Mouse (Mus musculus) forebrain, embryonic 12.5 days (tissue): ENCODE data around the gene Mast3. TPM values are rescaled to one million over a fixed set of nuclear protein-coding genes. Genes with fewer than 3 reads are reported as not detected.

Experiments used
- ATAC-seq: fragments of 200-750 bp; cut with Nextera tagmentation; 2 replicates; pipeline ENCODE4 v1.8.0; 2017; ENCODE audit warnings: moderate TSS enrichment; ENCODE audit not compliant: low FRiP score
- H3K27ac ChIP-seq: fragments of 300-500 bp; sonication (generic); 2 replicates; pipeline ENCODE4 v1.5.1; 2016; ENCODE audit warnings: mild to moderate bottlenecking
- H3K27me3 ChIP-seq: fragments of 300-500 bp; sonication (generic); 2 replicates; pipeline ENCODE4 v1.6.1; 2016; ENCODE audit warnings: mild to moderate bottlenecking
- H3K36me3 ChIP-seq: fragments of 300-500 bp; sonication (generic); replicated peaks from 2 replicates; pipeline ENCODE4 v1.6.1; 2016; ENCODE audit warnings: mild to moderate bottlenecking
- H3K4me1 ChIP-seq: fragments of 300-500 bp; sonication (generic); 2 replicates; pipeline ENCODE4 v1.6.1; 2016
- H3K4me2 ChIP-seq: fragments of 300-500 bp; sonication (generic); 2 replicates; pipeline ENCODE4 v1.6.1; 2016; ENCODE audit warnings: mild to moderate bottlenecking, moderate library complexity
- H3K4me3 ChIP-seq: fragments of 300-500 bp; sonication (generic); replicated peaks from 2 replicates; pipeline ENCODE4 v1.5.1; 2016; ENCODE audit warnings: mild to moderate bottlenecking
- H3K9ac ChIP-seq: fragments of 300-500 bp; sonication (generic); 2 replicates; pipeline ENCODE4 v1.6.1; 2016; ENCODE audit warnings: mild to moderate bottlenecking
- H3K9me3 ChIP-seq: fragments of 300-500 bp; sonication (generic); 2 replicates; pipeline ENCODE4 v1.6.1; 2016
- WGBS: fragments of 180-500 bp; shearing (Covaris S2); methylation state at CpG from one replicate; pipeline ENCODE4 v1.1.7; 2016; 5-methylcytosine and 5-hydroxymethylcytosine counted together
- polyA plus RNA-seq: library from polyadenylated mRNA; unstranded; fragments of >200 nt; fragmentation: Nextera tagmentation; extraction: Ambion mirVana; gene quantifications from 2 replicates; pipeline ENCODE4 v1.2.1, GENCODE M21; 2016

The Mast3 gene
- polyA plus RNA-seq, 1 experiment from 2014 or later, result 14.5 TPM

GRCm38 (mm10) chr8:70753151-70753550 is 51.7 kb downstream of the Mast3 start:
- Histone ChIP-seq H3K9ac (no peak overlapping the region), H3K4me3 (0 out of 2 replicates have a peak overlapping the region, but pooled peaks have one; percentile 8), H3K27me3 (peaks cover 22% of the 10 kb centered on the region), H3K4me2 (no peak overlapping the region), H3K9me3 (no peaks in the 10 kb centered on the region), H3K4me1 (peaks cover 24% of the 10 kb centered on the region), H3K27ac (peak overlapping the region; percentile 19; the same call in 1 of the 2 replicates), H3K36me3 (peaks cover 19% of the 10 kb centered on the region)
- 40% methylated on average over 21 of the region's 21 CpGs for WGBS
- no peak for ATAC-seq

GRCm38 (mm10) chr8:70752000-70752764 is 52.7 kb downstream of the Mast3 start:
- peaks cover 32% of the 10 kb centered on the region for H3K27me3 ChIP-seq
- 45% methylated on average over 11 of the region's 11 CpGs for WGBS
- no peaks in the 10 kb centered on the region for H3K9me3 ChIP-seq
- no peak overlapping the region for H3K4me3 ChIP-seq
- no peak for ATAC-seq
- peaks cover 19% of the 10 kb centered on the region for H3K4me1 ChIP-seq
- no peak overlapping the region for H3K4me2 ChIP-seq
- H3K36me3 ChIP-seq, result peaks cover 9% of the 10 kb centered on the region
- no peak overlapping the region for H3K27ac ChIP-seq
- H3K9ac ChIP-seq, result no peak overlapping the region

- Histone ChIP-seq H3K4me1 (peaks cover 9% of the 10 kb centered on the region), H3K27ac (no peak overlapping the region), H3K9me3 (no peaks in the 10 kb centered on the region), H3K4me3 (no peak overlapping the region), H3K4me2 (no peak overlapping the region), H3K9ac (no peak overlapping the region), H3K36me3 (no peaks in the 10 kb centered on the region), H3K27me3 (peaks cover 52% of the 10 kb centered on the region)
- ATAC-seq, result no peak
- 86% methylated on average over 13 of the region's 13 CpGs for WGBS
These were observed 54.6 kb downstream of the Mast3 start for GRCm38 (mm10) chr8:70750128-70750680.

GRCm38 (mm10) chr8:70749097-70749674 is 55.7 kb downstream of the Mast3 start:
- 83% methylated on average over 19 of the region's 19 CpGs for WGBS
- Histone ChIP-seq H3K9ac (no peak overlapping the region), H3K4me1 (peaks cover 8% of the 10 kb centered on the region), H3K27ac (no peak overlapping the region), H3K27me3 (peaks cover 62% of the 10 kb centered on the region), H3K36me3 (no peaks in the 10 kb centered on the region), H3K4me2 (no peak overlapping the region), H3K4me3 (no peak overlapping the region), H3K9me3 (no peaks in the 10 kb centered on the region)
- no peak for ATAC-seq

- no peak overlapping the region for H3K4me2 ChIP-seq
- H3K4me3 ChIP-seq, result no peak overlapping the region
- H3K9me3 ChIP-seq, result no peaks in the 10 kb centered on the region
- H3K27me3 ChIP-seq, result peaks cover 69% of the 10 kb centered on the region
- no peak for ATAC-seq
- no peaks in the 10 kb centered on the region for H3K36me3 ChIP-seq
- H3K4me1 ChIP-seq, result peaks cover 14% of the 10 kb centered on the region
- no peak overlapping the region for H3K27ac ChIP-seq
- no peak overlapping the region for H3K9ac ChIP-seq
- 88% methylated on average over 23 of the region's 23 CpGs for WGBS
These were observed 56.4 kb downstream of the Mast3 start for GRCm38 (mm10) chr8:70748246-70749096.

GRCm38 (mm10) chr8:70747211-70747890 is 57.5 kb downstream of the Mast3 start:
- H3K9ac ChIP-seq, result no peak overlapping the region
- 91% methylated on average over 18 of the region's 18 CpGs for WGBS
- no peaks in the 10 kb centered on the region for H3K9me3 ChIP-seq
- H3K27me3 ChIP-seq, result peaks cover 80% of the 10 kb centered on the region
- H3K4me2 ChIP-seq, result no peak overlapping the region
- H3K27ac ChIP-seq, result no peak overlapping the region
- ATAC-seq, result no peak
- H3K36me3 ChIP-seq, result no peaks in the 10 kb centered on the region
- H3K4me1 ChIP-seq, result peaks cover 18% of the 10 kb centered on the region
- no peak overlapping the region for H3K4me3 ChIP-seq

GRCm38 (mm10) chr8:70746676-70747075 is 58.2 kb downstream of the Mast3 start:
- H3K9me3 ChIP-seq, result no peaks in the 10 kb centered on the region
- H3K4me1 ChIP-seq, result peaks cover 18% of the 10 kb centered on the region
- no peak for ATAC-seq
- 77% methylated on average over 9 of the region's 9 CpGs for WGBS
- H3K27ac ChIP-seq, result no peak overlapping the region
- no peak overlapping the region for H3K4me2 ChIP-seq
- H3K27me3 ChIP-seq, result peaks cover 87% of the 10 kb centered on the region
- H3K9ac ChIP-seq, result no peak overlapping the region
- H3K4me3 ChIP-seq, result no peak overlapping the region
- H3K36me3 ChIP-seq, result no peaks in the 10 kb centered on the region

GRCm38 (mm10) chr8:70745691-70746220 is 59.1 kb downstream of the Mast3 start:
- peaks cover 96% of the 10 kb centered on the region for H3K27me3 ChIP-seq
- 56% methylated on average over 19 of the region's 19 CpGs for WGBS
- no peak overlapping the region for H3K4me3 ChIP-seq
- H3K9ac ChIP-seq, result no peak overlapping the region
- H3K4me1 ChIP-seq, result peaks cover 18% of the 10 kb centered on the region
- H3K27ac ChIP-seq, result no peak overlapping the region
- no peak for ATAC-seq
- H3K9me3 ChIP-seq, result no peaks in the 10 kb centered on the region
- H3K4me2 ChIP-seq, result no peak overlapping the region
- no peaks in the 10 kb centered on the region for H3K36me3 ChIP-seq

GRCm38 (mm10) chr8:70744806-70745205 is 60.0 kb downstream of the Mast3 start:
- Histone ChIP-seq H3K36me3 (no peaks in the 10 kb centered on the region), H3K9ac (no peak overlapping the region), H3K27me3 (peaks cover 90% of the 10 kb centered on the region), H3K4me2 (no peak overlapping the region), H3K9me3 (no peaks in the 10 kb centered on the region), H3K4me1 (peaks cover 18% of the 10 kb centered on the region), H3K4me3 (no peak overlapping the region), H3K27ac (no peak overlapping the region)
- ATAC-seq, result no peak
- WGBS, result 66% methylated on average over 11 of the region's 11 CpGs

- peak overlapping the region; percentile 26 for H3K4me3 ChIP-seq
- WGBS, result 4% methylated on average over 48 of the region's 48 CpGs
- peak overlapping the region; percentile 49 for H3K4me2 ChIP-seq
- no peak overlapping the region for H3K27ac ChIP-seq
- no peaks in the 10 kb centered on the region for H3K9me3 ChIP-seq
- H3K27me3 ChIP-seq, result peaks cover 82% of the 10 kb centered on the region
- H3K36me3 ChIP-seq, result no peaks in the 10 kb centered on the region
- peak overlapping the region; percentile 25; the same call in 1 of the 2 replicates for H3K9ac ChIP-seq
- H3K4me1 ChIP-seq, result peaks cover 18% of the 10 kb centered on the region
- peak; percentile 25; the same call in 1 of the 2 replicates for ATAC-seq
These were observed 60.9 kb downstream of the Mast3 start for GRCm38 (mm10) chr8:70743656-70744590.
